Mouse (Mus musculus) thymus, postnatal 25 days (tissue): ENCODE results near the gene Scfd2.

ENCODE experiments used
- DNase-seq: peaks from one replicate; pipeline ENCODE4 v3.0.0; 2022

Scfd2 gene

DNA sequence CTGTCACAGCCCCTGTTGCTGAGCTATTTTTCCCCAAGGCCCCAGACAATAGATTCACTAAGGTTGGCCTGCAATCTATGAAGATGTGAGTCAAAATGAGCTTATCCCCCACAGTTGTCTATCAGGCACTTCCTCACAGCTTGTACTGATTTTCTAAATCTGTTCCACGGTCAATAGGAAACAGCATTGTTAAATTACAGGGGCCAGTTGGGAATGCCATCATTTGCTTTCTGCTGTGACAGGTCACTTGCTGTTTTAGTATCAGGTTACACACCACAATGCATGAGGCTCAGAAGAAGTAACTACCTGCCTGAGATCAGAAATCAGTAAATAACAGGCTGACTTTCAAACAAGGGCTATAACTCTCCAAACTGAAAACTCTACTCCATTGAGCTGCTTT, 168.3 kb downstream of the Scfd2 start:
- no peak for DNase-seq

DNA sequence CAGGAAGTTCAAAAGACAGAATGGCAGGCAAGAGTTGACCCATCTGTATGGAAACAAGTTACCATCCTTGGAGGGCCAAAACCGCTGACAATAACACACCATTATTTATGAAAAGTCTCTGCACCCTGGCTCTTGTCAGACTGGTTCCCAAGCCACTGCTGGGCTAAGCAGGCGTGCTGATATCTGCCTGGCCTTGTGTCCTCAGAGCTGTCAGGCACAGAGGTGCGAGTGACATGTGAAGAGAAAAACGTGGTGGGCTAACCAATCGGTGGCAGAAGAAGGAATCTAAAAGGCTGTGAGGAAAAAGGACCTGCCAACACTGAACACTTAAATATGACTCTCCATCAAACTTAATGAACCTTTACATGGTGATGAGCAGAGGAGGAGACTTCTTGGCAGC, 170.0 kb downstream of the Scfd2 start:
- DNase-seq: no peak

DNA sequence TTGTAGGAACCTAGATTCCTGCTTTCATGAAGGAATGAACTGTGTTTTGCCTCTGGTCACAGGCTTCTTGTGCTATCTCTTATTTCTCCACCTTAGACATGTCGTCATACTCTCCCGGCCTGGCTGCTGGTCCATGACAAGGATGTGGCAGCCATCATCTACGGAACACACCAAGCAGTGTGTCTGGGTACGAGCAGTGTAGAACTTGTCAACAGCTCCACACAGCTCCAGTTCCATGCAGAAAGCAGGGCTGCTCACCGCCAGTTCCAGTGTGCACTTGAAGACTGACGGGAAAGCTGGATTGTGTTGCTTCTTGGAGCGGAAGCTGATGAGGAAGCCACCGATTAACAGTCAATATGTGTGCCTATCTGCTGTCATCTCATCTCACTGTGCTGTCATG, 173.5 kb downstream of the Scfd2 start:
- DNase-seq: no peak

DNA sequence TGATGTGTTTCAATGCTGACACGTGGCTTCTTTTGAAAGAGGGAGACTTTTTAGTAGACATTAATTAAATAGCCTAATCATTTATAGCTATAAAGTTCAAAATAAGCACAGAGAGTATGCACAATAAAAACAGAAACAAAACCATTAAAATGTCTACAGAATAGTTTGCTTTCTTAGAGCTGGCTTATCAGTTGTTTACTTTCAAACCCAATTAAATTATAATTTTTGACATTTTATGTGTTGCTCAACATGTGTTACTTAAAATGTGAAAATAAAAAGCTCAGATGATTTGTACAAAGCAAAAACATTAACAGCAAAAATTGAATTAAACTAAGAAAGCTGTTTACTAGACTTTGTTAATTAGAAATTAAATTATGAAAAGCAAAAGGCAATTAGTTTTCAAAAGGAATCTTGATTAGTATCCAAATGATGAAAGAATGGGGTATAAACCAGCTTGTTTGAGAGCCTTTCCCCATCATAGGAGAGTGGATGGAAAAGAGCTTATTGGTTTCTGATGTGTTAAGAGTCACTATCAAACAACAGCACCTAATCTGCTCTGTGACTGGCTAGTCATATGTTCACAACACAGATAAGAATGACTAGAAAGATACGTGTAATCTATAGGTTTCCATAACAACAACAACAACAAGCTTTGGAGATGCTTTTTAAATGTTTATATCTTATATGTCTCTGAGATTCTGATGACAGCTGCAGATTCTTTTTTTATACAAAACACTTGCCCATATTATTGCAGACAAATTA, 176.0 kb downstream of the Scfd2 start:
- DNase-seq: no peak

- no peak for DNase-seq
Measured at GRCm38 (mm10) chr5:74350909-74351308, 180.7 kb downstream of the Scfd2 start.

DNA sequence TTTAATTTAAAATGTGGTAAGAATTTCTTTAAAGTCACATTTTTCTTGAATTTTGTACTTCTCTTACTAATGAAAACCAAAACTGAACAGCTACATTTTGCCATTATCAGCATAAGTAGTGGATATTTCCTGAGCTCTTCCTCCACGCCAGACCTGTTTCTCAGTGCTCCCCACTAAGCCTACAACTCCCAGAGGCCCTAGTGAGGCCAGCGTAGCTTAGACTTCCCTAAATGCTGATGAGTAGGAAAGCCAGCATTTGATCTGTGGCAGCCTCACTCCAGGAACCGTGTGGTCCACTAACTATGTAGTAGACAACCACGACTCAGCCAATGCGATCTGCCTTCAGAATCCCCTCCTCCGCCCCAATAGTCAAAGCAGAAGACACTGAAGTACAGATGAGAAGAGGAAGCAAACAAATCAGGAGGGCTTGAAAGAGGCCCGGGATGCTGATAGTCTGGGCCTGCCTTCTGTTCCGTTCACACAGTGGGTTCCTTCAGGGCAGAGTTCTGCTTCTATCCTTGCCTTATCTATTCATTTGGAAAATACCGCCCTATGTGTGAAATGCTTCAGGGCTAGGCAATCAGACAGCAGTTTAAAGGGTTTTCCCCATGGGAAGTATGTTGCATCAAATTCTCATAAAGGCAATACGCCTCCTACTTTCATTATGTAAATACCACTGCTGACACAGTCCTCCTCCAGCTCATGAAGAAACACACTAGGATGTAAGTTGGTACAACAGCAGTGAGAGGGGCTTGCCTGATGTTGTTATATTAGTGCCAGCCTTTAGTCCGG, 183.3 kb downstream of the Scfd2 start:
- DNase-seq: no peak

DNA sequence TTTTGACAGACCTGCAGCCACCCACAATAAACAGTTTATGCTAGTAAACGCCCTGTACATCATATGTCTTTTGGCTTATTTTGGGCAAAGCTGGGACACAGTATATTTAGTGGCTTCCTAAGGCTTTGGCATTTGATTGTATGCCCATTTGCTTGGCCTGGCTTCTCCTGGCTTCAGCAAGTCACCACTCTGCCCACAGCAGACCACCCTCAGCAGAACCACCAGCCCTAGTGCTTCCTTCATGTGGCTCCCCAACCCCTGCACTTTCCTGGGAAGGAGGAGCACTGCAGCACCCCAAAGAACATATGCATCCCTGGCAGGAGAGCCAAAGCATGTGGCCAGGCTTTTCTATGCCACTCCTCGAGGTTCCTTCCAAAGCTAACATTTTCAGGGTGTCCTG, 188.5 kb downstream of the Scfd2 start:
- DNase-seq: no peak

- no peak for DNase-seq
Measured at GRCm38 (mm10) chr5:74342557-74342956, 189.0 kb downstream of the Scfd2 start.

DNA sequence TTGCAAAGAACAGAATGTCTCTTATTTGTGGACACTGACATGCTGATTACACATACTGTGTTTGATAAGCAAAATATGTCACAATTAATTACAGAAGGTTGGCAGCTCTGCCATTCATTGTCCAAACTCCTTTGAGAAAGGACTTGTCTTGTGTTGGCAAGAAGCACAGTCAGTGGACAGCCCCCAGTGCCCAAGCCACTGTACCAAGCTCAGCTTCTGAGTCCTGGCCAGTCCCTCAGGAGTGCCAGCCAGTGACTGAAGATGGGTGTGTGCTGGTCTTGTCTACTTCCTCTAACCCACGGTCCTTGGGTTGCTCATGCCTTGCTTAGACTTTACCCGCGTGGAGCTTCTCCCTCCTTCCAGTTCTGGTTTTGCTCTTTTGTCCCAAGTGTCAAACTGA, 194.1 kb downstream of the Scfd2 start:
- no peak for DNase-seq

- DNase-seq: no peak
Measured at GRCm38 (mm10) chr5:74336780-74337179, 194.8 kb downstream of the Scfd2 start.

DNA sequence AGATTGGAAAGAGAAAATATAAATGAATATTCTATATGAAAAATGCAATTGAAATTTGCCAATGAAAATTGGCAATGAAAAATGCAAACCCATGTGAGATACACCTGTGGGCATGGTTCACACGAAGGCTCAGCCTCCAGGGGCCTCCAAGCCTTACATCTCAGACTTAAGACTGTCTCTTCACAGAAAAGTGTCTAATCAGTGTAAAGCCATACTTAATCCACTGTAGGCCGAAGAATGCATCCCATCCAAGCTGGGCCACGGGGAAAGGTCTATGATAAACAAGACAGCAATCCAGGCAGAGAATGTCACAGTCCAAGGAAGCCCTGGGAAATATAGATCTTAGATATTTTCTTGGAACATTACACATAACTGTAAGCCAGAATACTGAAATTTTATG, 198.3 kb downstream of the Scfd2 start:
- no peak for DNase-seq

DNA sequence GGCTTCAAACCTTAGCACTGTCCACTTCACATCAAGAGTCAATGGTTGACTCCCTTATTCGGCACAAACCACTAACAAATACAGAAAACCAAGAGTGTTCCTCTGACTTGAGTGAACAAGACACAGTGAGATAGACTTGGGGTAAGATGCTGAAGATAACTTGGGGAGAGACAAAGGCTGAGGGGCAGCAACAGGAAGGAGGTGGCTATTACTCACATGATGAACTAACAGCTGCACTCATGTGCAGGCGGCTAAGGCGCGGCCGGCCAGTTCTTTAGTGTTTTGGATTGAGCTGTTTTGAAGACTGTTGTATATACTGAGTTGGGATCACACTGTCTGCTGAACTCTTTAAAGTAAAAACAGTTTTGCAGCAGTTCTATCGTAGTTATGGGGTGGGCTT, 205.3 kb downstream of the Scfd2 start:
- no peak for DNase-seq

DNA sequence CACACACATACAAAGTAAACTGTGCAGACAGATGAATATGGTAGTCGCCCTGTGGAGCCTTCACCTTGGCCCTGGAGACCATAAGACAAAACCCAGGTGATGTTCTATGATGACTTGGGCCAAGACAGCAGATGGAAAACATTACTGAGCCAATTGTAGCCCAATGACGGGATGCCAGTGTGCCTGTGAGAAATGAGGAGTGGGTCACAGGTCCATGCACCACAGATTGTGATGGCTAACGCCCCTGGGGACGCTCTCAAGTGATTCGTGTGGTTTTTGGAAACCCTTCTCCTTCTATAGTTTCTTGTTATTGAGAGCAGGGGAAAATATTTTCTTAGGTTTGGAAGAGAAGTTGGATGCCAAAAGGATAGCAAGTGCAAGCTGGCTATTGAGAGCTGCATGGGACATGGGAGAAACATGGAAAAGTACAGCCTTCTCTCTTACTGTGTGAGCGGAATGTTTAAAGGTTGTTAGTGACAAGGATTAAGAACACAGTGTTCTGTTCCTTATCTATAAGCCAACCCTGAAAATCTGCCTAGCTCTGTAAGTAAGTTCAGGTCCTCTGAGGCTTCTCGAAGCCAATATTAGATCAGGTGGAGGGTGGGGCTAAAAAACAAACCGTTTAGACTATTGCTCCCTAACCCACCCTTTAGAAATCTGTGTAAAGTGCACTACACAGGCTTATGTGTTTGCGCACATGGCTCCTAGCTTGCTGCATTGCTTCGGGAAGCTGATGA, 210.4 kb downstream of the Scfd2 start:
- no peak for DNase-seq

GRCm38 (mm10) chr5:74319551-74319950, 212.0 kb downstream of the Scfd2 start:
- no peak for DNase-seq

- DNase-seq: no peak
Measured at GRCm38 (mm10) chr5:74317174-74317573, 214.4 kb downstream of the Scfd2 start.

DNA sequence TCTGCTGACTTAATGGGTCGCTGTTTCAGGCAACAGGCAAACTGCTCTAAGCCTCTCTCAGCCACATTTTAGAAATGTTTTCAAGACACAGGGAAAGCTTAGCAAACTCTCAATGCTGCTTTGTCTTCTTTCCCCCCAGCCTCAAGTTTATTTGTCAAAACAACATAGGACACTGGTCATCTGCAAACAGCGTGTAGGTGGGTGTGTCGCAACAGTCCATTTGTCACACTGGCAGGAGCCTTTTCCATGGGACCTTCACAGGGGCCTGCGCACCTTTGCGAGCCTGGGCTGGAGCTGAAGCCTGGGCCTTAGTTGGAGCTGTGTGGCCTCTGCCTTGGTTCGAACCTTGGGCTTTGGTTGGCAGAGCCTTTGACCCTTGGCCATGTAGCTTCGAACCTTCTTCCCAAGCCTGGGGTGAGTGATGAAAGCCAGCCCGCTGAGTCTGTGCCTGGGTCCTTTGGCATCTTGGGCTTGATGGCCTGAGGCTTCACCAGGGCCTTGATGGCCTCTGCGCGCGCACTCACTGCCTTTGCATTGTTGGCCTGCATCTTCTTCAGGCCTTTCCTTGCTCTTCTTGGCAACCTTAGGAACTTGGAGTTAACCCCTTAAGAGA, 215.1 kb downstream of the Scfd2 start:
- DNase-seq: no peak

DNA sequence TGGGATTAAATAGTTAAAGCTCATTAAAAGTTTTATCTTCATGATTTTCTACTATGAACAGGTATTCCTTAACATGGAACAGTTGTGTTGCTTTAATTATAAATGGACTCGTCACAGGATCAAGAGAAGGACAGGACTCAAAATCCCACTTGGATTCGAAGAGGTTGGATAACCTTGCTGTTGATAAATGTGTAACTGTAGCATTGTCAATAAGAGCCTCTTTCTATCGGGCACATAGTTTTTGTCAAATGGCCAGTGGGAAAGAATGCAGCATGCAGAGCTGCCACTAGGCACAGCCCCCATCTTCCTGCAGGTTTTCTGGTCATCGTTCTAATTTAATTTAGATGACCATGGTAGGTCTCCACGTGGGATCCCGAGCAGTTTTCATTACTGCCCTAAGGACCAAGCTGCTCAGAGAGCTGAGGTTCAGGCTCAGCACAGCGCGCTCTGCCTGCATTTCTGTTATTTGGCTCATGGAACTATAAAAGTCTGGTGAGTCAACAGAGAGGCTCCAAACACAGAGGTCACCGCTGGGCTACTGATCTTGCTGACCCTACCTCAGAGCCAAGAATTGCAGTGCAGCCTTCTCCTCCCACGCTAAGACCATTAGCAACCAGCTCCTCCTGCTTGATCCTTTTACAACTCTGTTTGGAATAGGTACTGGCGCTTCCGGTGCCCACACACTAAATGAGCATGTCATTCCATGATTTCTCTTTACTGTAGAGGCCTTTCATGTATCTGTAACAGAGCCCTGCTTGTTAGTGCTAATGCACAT, 215.9 kb downstream of the Scfd2 start:
- DNase-seq: no peak

GRCm38 (mm10) chr5:74314501-74314900, 217.1 kb downstream of the Scfd2 start:
- no peak for DNase-seq

DNA sequence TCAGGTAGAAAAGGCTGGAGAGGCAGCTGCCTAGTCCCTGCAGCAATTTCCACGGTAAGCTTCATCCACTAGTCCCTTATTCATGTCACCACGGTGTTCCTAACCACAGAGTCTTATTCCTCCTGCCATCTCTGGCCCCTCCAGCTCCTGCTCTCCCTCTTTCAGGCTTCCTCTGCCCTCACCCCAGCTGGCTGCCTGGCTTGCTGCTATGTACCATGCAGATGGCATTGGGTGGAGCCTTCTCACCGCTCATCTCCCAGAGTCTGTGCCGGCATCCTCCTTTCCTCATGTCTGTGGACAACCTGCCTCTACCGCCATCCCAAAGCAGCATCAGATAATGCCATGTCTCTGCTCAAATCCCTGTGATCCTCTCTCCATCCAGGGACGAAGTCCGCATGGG, 218.0 kb downstream of the Scfd2 start:
- DNase-seq: no peak

DNA sequence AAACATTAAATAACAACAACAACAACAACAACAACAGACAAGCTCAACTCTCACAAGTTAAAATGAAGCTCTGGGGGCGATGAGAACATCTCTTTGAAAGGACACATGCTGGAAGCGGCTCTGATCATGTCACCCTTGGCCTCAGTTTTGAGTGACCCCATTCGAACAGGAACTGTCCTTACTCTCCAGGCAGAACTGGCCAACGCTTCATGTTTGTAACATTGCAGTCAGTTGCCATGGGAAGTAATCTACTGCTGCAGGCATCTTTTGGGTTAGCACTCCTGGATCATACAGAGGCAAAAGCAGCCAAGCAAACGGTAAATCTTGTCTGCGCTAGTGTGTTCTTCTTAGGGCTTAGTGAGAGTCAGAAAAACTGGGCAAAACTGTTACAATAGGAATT, 219.7 kb downstream of the Scfd2 start:
- no peak for DNase-seq

DNA sequence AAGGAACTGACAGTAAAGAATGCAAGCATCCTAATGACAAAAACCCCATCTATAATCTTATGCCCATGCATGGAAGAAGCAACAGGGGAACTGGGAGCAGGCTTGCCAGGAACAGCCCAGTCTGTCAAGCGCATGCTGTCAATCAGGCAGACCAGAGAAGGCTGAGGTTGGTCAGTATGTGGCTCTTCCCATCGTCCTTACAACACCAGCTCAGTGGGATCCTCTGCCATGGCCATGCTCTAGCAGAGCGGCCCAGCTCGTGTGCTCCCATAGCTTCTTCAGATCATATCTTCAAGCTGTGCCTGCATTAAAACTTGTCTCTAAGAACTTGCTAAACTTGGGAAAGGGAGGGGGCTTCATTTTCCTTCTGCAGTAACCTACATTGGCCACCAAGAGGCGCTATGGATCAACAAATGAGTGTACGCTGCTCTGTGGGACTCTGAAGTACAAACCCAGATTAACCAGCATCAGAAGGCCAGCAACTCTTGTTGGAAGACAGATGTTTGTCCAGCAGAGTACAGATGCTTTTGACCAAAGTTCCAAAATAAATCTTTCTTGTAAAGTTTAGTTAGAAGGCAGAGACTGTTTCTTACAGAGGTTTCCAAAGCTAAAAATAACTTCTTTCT, 220.2 kb downstream of the Scfd2 start:
- peak; percentile 57 for DNase-seq

DNA sequence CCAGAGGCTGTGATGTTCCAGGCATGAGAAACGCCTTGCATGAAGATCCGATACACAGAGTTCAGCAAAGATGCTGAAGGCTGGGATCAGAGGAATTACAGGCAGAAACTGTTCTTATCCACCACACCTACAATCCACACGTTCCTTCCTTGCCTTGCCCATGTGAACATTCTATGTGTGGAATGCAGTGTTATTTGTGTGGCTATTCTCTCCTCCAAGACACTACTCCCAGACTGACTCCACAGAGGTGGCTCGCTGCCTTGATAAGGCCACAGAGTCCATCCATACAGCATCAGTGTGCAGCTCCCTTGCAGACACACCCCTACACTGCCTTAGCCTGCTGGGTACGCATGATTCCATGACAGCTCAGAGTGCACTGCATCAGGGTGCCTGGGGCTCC, 221.5 kb downstream of the Scfd2 start:
- DNase-seq: no peak
